Mouse (Mus musculus) bone marrow, adult 2 months (tissue): ENCODE results near the gene Gna12. TPM values are rescaled to one million over a fixed set of nuclear protein-coding genes. Genes with fewer than 3 reads are reported as not detected.
A peak's percentile ranks its signal among the peaks of the same experiment; 100 is the strongest.

Experiments used
- H3K27ac ChIP-seq: fragments of 200-500 bp; 2 replicates; pipeline ENCODE4 v1.5.1; 2012; ENCODE audit warnings: low read depth, mild to moderate bottlenecking, control low read depth, inconsistent platforms, low read length; ENCODE audit not compliant: control insufficient read depth, poor library complexity, insufficient read depth
- H3K4me1 ChIP-seq: fragments of 200-500 bp; 2 replicates; pipeline ENCODE4 v1.6.1; 2011; ENCODE audit warnings: low read length; ENCODE audit not compliant: control insufficient read depth, insufficient read depth
- H3K4me3 ChIP-seq: fragments of 200-500 bp; replicated peaks from 2 replicates; pipeline ENCODE3; 2011; ENCODE audit warnings: mild to moderate bottlenecking, low read depth, low read length, control low read depth; ENCODE audit not compliant: control insufficient read depth
- CTCF ChIP-seq: fragments of 200-500 bp; IDR thresholded peaks from 2 replicates; pipeline ENCODE4 v1.5.1; 2011; ENCODE audit warnings: low read length, control low read depth; ENCODE audit not compliant: control insufficient read depth, insufficient read depth
- POLR2A ChIP-seq: fragments of 200-500 bp; IDR thresholded peaks from 2 replicates; pipeline ENCODE4 v1.6.1; 2011; ENCODE audit warnings: low read depth, mild to moderate bottlenecking, control low read depth, low read length, borderline replicate concordance; ENCODE audit not compliant: control insufficient read depth
- WGBS: fragments of 180-500 bp; shearing (Covaris S2); methylation state at CpG from one replicate; pipeline ENCODE4 v1.1.7; 2018; 5-methylcytosine and 5-hydroxymethylcytosine counted together
- polyA plus RNA-seq: library from polyadenylated mRNA; stranded (reverse); fragments of >200 nt; gene quantifications from 2 replicates; pipeline ENCODE4 v1.2.4, GENCODE M21; 2011; ENCODE audit warnings: low replicate concordance; ENCODE audit not compliant: missing spikeins, insufficient read depth, insufficient read length

Gna12 gene
- polyA plus RNA-seq, 1 experiment: 15.8 TPM

DNA sequence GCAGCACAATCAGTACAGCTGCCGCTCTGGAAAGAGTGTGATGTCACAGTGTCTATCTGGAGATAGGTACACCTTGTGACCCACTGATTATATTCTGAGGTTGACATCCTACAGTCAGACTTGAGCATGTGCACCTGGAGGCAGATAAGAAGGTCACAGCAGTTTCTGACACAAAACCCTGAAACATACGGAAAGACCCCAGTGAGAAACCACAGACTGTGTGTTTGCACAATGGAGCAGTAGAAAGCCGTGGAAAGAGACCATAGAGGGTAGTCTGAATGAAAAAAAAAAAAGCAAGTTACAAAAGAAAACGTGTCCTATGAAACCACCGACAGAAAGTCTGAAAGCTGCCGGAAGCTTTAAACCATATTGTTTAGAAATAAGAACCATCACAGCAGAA is 45.9 kb downstream of the Gna12 start:
- H3K27ac ChIP-seq: 0 out of 2 replicates have a peak overlapping the region, but pooled peaks have one; percentile 28
- TF ChIP-seq POLR2A (no peak), CTCF (no peak)
- H3K4me1 ChIP-seq: peaks cover 11% of the 10 kb centered on the region; the same call in 1 of the 2 replicates
- no peak overlapping the region for H3K4me3 ChIP-seq
- 43% methylated on average over 6 of the region's 6 CpGs for WGBS

DNA sequence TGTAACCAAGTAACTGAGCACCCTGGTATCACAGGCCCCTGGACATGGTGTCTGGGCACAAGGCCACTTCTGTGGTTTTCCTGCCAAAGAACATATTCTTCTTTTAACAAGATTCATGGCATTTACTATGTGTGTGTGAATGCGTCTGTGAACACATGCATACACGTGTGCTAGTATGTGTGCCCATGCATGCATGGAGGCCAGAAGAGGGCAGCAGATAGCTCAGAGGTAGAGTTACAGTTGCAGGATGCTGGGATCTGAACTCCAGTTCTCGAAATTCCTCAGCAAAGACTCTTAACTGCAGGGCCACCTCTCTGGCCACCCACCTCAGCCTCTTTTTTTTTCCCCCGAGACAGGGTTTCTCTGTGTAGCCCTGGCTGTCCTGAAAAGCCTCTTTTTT is 46.7 kb downstream of the Gna12 start:
- peaks cover 11% of the 10 kb centered on the region; the same call in 1 of the 2 replicates for H3K4me1 ChIP-seq
- no peak overlapping the region for H3K4me3 ChIP-seq
- TF ChIP-seq POLR2A (no peak), CTCF (peak; percentile 27; the same call in 1 of the 2 replicates)
- WGBS: 73% methylated on average over 4 of the region's 4 CpGs
- no peak overlapping the region for H3K27ac ChIP-seq

DNA sequence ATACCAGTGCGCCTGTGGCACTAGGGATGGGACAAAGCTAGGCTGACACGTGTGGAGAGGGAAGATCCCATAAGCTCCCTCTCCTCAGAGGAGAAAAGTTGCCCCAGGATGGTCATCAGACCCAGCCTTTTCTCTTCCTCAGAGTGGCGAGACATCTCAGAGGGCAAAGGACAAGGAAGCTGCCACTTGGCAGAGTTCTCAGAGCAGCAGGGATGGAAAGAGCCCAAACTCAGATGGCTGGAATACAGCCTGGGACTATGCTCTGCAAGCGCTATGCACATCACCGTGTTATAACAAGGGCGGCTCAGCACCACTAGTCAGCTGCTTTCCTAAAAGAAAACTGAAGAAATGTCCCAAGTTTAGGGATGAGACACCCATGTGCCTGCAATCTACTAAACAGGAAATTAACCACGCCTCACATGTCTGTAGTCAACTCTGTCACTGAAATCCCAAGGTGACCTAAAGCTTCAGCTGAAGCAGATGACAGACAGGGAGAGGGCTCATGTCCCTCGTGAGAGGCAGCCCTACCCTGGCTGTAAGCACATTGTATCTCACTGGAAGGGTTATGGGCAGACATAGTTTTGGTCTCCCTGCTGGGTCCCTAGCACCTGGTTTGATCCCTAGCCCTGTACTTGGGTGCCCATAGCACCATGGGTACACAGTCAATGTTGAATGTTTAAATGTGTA is 48.2 kb downstream of the Gna12 start:
- H3K27ac ChIP-seq: no peak overlapping the region
- H3K4me1 ChIP-seq: peaks cover 9% of the 10 kb centered on the region; the same call in 1 of the 2 replicates
- 60% methylated on average over 8 of the region's 8 CpGs for WGBS

DNA sequence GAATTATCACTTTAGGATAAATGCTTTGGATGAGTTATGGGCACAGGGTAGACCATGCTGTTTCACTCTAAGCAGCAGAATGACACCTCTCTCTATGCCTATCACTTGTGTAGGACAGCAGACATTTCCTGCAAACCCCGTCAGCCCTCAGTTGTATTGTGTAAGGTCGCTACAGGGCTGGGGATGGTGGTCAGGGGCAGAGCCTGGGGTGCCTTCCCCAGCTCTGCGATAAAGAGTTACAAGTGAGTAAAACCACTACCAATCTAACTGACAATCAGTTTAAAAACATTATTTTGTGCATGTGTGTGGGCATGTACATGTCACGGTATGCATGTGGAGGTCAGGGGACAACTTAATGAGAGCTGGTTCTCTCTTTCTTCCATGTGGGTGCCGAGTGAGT is 49.1 kb downstream of the Gna12 start:
- H3K27ac ChIP-seq: no peak overlapping the region
- 35% methylated on average over 5 of the region's 5 CpGs for WGBS
- peaks cover 8% of the 10 kb centered on the region; the same call in 1 of the 2 replicates for H3K4me1 ChIP-seq
- no peak overlapping the region for H3K4me3 ChIP-seq
- TF ChIP-seq POLR2A: no peak
- TF ChIP-seq CTCF: no peak

More for the DNA sequence above, 48.2 kb downstream of the Gna12 start:
- H3K4me3 ChIP-seq: no peak overlapping the region
- TF ChIP-seq POLR2A: no peak
- TF ChIP-seq CTCF: no peak

DNA sequence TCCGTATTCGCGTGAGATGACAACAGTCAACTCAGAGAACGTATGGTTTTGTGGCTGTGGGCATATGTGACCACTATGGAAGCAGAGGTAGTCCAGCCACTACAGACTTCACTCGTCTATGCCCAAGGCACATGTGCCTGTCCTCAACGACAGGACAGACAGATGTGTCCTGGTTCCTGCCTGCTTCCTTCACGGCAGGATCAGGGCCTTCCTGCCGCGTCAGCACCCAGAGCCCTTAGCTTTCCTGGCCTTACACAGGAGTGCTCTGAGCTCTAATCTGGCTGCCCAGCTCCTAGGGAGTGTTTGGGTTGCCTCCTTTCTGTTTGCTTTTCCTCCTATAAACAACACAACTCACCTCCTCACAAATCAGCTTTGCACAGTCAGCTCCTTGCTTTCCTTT is 53.3 kb downstream of the Gna12 start:
- Histone ChIP-seq H3K27ac (no peak overlapping the region), H3K4me3 (no peak overlapping the region), H3K4me1 (peaks cover 1% of the 10 kb centered on the region; the same call in 1 of the 2 replicates)
- 49% methylated on average over 9 of the region's 9 CpGs for WGBS
- TF ChIP-seq POLR2A: no peak
- no peak for TF ChIP-seq CTCF

DNA sequence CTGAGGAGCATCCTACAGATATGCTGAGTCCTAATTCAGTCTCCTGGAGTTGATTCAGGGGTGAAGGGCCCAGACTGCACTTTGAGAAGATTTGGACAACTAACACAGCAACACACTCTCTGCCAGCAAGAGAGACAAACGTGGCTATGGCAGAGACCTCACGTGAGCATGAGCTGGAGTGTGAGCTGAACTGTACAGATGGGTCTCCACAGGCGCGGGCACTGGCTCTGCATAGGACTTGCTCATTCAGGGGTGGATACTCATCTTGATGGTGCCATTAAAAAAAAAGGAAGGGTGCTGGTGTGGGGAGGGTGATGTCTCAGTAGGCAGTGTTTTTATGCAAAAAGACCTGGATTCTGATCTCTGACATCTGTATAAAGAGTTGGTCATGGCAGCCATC is 55.1 kb downstream of the Gna12 start:
- Histone ChIP-seq H3K4me3 (no peak overlapping the region), H3K4me1 (no peaks in the 10 kb centered on the region; the same call in 1 of the 2 replicates), H3K27ac (no peak overlapping the region)
- no peak for TF ChIP-seq CTCF
- TF ChIP-seq POLR2A: no peak
- WGBS: 88% methylated on average over 4 of the region's 4 CpGs

DNA sequence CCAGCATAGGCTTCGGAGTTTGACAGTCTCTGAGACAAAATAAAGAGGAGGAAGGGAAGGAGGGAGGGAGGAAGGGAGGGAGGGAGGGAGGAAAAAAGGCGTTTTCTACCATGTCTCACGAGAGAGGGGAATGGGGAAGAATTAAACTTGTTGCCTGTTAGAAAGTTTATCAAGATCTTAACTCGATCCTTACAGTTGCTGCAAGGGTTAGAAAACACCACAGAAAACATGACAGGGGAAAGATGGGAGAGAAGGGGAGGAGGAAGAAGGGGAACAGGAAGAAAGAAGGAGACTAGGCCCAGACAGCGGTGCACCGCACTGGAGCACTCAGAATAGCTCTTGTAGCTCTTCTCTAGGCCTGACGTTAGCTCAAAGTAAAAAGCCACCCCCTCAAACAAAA is 58.1 kb downstream of the Gna12 start:
- H3K27ac ChIP-seq: peak overlapping the region; percentile 43; the same call in 1 of the 2 replicates
- 4% methylated on average over 7 of the region's 7 CpGs for WGBS
- TF ChIP-seq POLR2A: no peak
- no peak overlapping the region for H3K4me3 ChIP-seq
- peaks cover 2% of the 10 kb centered on the region; the same call in 1 of the 2 replicates for H3K4me1 ChIP-seq

DNA sequence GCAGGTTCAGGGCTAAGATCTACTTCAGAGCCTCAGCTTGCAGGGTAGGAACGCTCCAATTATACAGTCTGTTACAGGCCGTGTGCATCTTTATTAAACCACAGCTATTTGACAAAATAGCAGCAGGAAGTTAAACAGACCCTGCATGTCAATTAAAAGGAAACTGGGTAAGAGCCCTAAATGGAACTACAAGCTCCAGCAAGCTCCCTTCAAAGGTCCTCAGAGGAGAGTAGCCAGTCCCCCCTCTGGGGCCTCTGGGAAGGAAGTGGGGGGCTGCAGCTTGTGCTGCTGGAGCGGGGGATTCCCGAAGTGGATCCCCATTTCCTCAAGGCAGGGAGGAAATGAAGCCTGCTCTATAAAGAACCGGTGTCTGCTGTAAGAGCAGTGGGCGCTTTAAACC is 58.6 kb downstream of the Gna12 start:
- TF ChIP-seq CTCF (no peak), POLR2A (no peak)
- H3K4me3 ChIP-seq: no peak overlapping the region
- H3K4me1 ChIP-seq: peaks cover 2% of the 10 kb centered on the region; the same call in 1 of the 2 replicates
- peak overlapping the region; percentile 43 for H3K27ac ChIP-seq
- 12% methylated on average over 6 of the region's 6 CpGs for WGBS

DNA sequence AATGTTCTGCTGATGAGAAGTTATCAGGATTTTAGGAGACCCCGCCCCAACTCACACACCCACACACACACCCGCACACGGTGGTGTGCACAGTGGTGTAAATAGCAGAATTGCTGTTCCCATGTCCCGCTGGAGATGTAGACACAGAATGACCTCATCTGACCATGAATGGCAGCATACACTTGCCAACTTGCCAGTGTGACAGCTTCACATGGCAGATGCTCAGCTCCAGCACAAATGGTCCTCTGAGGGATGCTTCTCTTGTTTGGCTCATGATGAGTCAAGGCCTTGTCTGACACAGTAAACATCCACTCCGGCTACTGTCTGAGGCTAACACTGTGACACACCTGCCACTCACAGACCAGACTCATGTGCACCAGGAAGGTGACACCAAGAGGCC is 61.9 kb downstream of the Gna12 start:
- no peak overlapping the region for H3K27ac ChIP-seq
- TF ChIP-seq POLR2A: no peak
- no peak for TF ChIP-seq CTCF
- no peak overlapping the region for H3K4me3 ChIP-seq
- WGBS: 69% methylated on average over 5 of the region's 5 CpGs
- H3K4me1 ChIP-seq: peaks cover 11% of the 10 kb centered on the region
